Mouse (Mus musculus): ENCODE measurements around the gene Arvcf.

- TF ChIP-seq CTCF (IDR thresholded peaks at IDR 0.05; ENCODE audit: low read depth, low read length) (no peak), POLR2AphosphoS5 (IDR thresholded peaks at IDR 0.05; ENCODE audit: insufficient replicate concordance, low read depth, low read length) (no peak), GATA1 (IDR thresholded peaks at IDR 0.05; ENCODE audit: borderline replicate concordance, low read length) (no peak), GATA2 (IDR thresholded peaks at IDR 0.05; ENCODE audit: borderline replicate concordance, low read depth, low read length) (no peak), TAL1 (conservative IDR thresholded peaks at IDR 0.05; ENCODE audit: low read depth, low read length) (no peak)
Observed at GRCm38 (mm10) chr16:18410418-18410817, 62.4 kb downstream of the Arvcf start.
